Mouse (Mus musculus): ENCODE results near the gene 1700049E17Rik1.
"Not testable (repeated sequence)": the region's sequence is repeated elsewhere in the genome, so short reads cannot be mapped to it uniquely, and the experiment has no call there.

- TF ChIP-seq CTCF, EP300 (IDR thresholded peaks at IDR 0.05; ENCODE audit: low read depth): not testable (repeated sequence)
These were observed 18.9 kb downstream of the 1700049E17Rik1 start, which contains the start of gene 1700024B05Rik for GRCm38 (mm10) chr14:41943695-41944094.

Data from liver, embryonic 14.5 days (tissue).